1 mouse cellular context compared by ENCODE assay signal in the genomic region with DNA sequence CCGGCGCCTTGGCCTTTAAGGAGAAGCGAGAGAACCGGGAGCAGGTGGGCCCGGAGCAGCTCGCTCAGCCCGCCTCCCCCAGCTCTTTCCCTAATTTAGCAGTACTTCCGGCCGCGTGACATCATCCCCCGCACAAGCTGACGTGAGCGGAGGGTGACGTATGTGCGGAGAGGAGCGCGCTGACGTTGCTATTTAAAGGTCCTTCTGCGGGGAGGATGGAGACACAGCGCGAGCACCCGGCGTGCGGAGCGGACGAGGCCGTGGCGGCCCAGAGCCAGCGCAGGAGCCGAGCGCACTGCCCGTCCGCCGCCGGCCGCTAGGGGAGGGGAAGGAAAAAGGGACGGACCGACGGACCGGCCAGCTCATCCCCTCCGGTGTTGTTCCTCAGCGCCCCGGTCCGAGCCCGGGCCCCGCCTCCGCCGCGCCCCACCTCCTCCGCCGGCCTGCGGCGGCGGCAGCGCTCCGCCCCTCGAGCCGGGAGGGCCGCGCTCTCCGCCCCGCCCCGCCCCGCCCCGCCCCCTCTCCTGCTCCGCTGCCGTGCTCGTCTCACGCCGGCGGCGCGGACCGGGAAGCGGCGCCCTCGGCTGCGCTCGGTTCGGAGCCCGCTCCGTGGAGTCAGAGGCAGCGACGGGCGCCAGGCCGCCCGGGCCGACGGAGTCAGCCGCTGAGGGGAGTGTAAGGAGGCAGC.
TF ChIP-seq lines count a peak whose summit lies in the region.

No protein-coding gene starts in this region.

TF ChIP-seq in MEL, 35 proteins besides CTCF, POLR2A, EP300 and RAD21 (continued from another document):
- TF ChIP-seq UBTF (IDR thresholded peaks at IDR 0.05; ENCODE audit: borderline replicate concordance, insufficient read depth, low read depth, low read length) (peak; percentile 80; the same call in 1 of the 2 replicates), TBP (IDR thresholded peaks at IDR 0.05; ENCODE audit: low read depth, low read length) (peak; percentile 85), MAX (IDR thresholded peaks at IDR 0.05; ENCODE audit: low read length) (peak; percentile 78), RCOR1 (IDR thresholded peaks at IDR 0.05; ENCODE audit: low read depth, low read length) (peak; percentile 12), USF2 (IDR thresholded peaks at IDR 0.05; ENCODE audit: borderline replicate concordance in 1 of 2, insufficient read depth in 1 of 2, low read depth in 1 of 2, low read length in 2 of 2) (no peak), POLR2AphosphoS2 (IDR thresholded peaks at IDR 0.05; ENCODE audit: low read length) (peak; percentile 87), HCFC1 (IDR thresholded peaks at IDR 0.05; ENCODE audit: low read depth, low read length) (peak; percentile 80), NELFE (IDR thresholded peaks at IDR 0.05; ENCODE audit: low read depth, low read length) (peak; percentile 81), TCF12 (IDR thresholded peaks at IDR 0.05; ENCODE audit: low read depth, low read length) (peak; percentile 65)
